Mouse (Mus musculus): ENCODE measurements around the gene Slc45a2.

DNA sequence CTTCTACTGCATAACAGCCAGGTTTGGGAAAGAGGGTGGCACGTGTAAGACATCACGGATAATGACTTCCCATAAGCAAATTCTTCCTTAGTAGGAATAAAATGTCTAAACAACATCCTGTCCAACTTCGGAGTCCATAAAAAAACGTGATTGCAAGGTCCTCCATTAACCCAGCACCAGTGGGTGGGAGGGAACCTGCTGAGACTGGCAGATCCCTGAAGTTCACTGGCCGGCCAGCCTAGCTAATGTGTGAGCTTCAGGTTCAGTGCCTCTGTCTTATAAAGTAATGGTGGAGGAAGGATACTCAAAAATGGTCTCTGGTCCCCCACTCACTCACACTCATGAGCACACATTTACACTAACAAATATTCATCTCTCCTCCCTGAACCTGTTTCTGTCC, 45.4 kb upstream of the Slc45a2 start:
- TF ChIP-seq CTCF (IDR thresholded peaks at IDR 0.05): no peak
- no peak for TF ChIP-seq EP300 (IDR thresholded peaks at IDR 0.05)

All from lung, postnatal 0 days (tissue).